Mouse (Mus musculus): ENCODE measurements around the gene E130218I03Rik.
"Not testable (repeated sequence)": the region's sequence is repeated elsewhere in the genome, so short reads cannot be mapped to it uniquely, and the experiment has no call there.

Gene E130218I03Rik

GRCm38 (mm10) chr4:134252131-134252910 lies 8.9 kb downstream of the E130218I03Rik start:
- DNase-seq (ENCODE audit: low spot score in 2 of 2), result peak in 1 of 2 experiments; percentile 35

- DNase-seq (ENCODE audit: low spot score in 2 of 2), result no peak
Observed at GRCm38 (mm10) chr4:134252911-134253721, 9.7 kb downstream of the E130218I03Rik start.

GRCm38 (mm10) chr4:134253722-134254324 lies 10.4 kb downstream of the E130218I03Rik start, which contains the start of gene Grrp1:
Gene Grrp1 (minus strand): TSS chr4:134254106.
- DNase-seq (ENCODE audit: low spot score in 2 of 2), result no peak

- no peak for DNase-seq (ENCODE audit: low spot score in 2 of 2)
Observed at GRCm38 (mm10) chr4:134254835-134255234, 11.4 kb downstream of the E130218I03Rik start.

DNA sequence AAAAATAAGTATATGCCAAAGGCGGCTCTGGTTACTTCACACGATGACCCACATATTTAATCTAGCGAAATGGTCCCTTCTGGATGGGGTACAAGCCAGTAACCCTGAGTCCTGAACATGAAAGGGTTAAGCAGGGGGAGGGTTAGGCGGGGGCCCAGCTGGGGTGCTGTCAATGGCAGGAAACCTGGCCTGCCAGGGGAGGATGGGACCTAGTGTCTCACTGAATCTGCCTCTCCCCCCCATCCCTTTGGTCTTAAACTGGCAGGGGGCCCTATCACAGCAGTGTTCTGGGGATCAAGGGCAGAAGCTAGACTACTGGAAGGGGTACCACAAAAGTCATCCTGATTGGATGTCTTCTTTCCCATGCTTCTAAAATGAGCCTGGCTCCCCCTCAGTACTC lies 12.4 kb downstream of the E130218I03Rik start:
- no peak for DNase-seq (ENCODE audit: low spot score in 2 of 2)

- DNase-seq (ENCODE audit: low spot score in 2 of 2), result no peak
Observed at GRCm38 (mm10) chr4:134256407-134257197, 13.1 kb downstream of the E130218I03Rik start.

DNA sequence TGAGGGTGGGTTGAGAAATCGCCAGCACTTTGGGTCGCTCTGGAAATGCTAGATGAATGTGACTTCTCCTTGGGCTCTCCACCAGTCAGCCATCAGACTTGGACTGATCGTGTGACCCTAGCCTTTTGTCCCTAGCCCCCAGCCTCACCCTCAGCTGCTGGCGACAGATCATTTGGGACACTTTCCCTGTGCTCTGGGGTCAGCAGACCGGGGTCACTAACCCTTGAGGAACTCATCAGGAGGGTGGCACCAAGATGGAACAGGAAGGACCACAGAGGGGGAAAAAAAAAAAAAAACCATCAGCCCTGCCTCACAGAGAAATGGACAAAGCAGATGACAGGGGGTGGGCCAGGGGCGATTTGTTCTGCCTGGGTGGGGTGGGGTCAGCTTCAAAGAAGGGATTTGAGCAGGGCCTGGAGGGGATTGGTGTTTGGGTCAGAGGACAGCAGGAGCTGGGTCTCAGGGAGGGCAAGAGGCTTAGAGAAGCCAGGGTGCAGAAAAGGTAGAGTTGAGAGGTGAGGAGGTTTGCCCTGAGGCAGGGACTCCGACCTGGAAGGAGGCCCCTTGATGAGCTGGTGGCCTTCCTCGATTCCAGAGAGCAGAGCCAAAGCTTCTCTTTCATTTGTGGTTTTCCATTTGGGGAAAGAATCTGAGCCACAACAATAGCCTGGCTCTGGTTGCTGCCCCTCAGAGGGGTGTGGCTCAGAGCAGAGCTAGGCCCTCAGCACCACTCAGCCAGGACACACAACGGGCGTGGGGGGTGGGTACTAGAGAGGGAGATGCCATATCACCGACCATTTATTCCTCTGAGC lies 13.9 kb downstream of the E130218I03Rik start:
- no peak for DNase-seq (ENCODE audit: low spot score in 2 of 2)

DNA sequence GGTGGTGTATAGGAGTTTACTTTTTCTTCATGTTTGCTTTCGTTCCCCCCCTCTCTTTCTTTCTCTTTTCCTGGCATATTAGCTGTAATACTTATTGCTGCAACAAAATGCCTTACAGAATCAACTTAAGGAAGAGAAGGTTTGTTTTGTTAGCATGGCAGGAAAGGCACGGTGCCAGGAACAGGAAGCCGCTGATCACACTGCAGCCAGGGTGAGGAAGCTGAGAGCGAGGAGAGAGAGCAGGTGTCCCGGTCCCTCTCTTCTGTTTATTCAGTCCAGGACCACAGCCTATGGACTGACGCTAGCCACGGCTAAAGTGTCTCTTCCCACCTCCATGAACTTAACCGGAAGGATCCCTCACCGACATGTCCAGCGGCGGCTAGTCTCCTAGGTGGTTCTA lies 14.9 kb downstream of the E130218I03Rik start:
- DNase-seq (ENCODE audit: low spot score in 2 of 2), result no peak

- DNase-seq (ENCODE audit: low spot score in 2 of 2), result peak in 1 of 2 experiments; percentile 53
Observed at GRCm38 (mm10) chr4:134263191-134263590, 19.7 kb downstream of the E130218I03Rik start.

- DNase-seq (ENCODE audit: low spot score in 2 of 2), result no peak
Observed at GRCm38 (mm10) chr4:134265860-134266585, 22.6 kb downstream of the E130218I03Rik start.

- no peak for DNase-seq (ENCODE audit: low spot score in 2 of 2)
Observed at GRCm38 (mm10) chr4:134268102-134268655, 24.7 kb downstream of the E130218I03Rik start.

DNA sequence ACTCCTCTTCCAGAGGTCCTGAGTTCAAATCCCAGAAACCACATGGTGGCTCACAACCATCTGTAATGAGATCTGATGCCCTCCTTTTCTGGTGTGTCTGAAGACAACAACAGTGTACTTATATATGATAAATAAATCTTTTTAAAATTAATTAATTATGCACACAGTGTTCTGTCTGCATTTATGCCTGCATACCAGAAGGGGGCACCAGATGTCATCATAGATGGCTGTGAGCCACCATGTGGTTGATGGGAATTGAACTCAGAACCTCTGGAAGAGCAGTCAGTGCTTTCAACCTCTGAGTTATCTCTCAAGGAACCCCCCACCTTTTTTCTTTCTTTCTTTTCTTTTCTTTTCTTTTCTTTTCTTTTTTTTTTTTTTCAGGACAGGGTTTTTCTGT lies 26.2 kb downstream of the E130218I03Rik start:
- not testable (repeated sequence) for DNase-seq (ENCODE audit: low spot score in 2 of 2)

- no peak for DNase-seq (ENCODE audit: low spot score in 2 of 2)
Observed at GRCm38 (mm10) chr4:134271979-134272378, 28.5 kb downstream of the E130218I03Rik start.

DNA sequence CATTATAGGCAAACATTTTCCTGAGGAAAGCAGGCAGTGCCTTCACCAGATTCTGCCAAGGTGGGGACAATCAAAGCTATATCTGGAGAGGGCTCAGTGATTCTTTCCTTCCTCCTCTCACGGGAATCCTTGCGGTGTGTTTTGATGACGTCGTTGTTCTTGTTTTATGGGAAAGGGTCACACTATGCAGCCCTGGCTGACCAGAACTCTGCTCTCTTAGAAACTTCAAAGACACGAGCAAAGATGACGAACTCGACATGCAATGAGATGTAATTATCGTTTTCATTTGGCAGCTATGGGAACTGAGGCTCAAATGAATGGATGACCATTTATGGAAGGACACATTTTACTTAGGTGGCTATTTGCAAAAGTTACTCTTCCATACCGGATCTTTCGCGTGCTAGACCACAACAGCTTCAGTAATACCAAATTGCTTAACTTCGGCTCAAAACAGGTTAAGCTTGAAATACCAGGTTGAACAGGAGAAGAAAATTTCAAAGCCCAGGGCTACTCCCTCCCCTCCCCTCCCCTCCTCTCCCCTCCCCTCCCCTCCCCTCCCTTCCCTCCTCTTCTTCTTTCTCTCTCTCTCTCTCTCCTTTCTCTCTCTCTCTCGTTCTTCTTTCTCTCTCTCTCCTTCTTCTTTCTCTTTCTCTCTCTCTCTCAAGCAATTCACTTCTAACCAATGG lies 29.4 kb downstream of the E130218I03Rik start:
- no peak for DNase-seq (ENCODE audit: low spot score in 2 of 2)

DNA sequence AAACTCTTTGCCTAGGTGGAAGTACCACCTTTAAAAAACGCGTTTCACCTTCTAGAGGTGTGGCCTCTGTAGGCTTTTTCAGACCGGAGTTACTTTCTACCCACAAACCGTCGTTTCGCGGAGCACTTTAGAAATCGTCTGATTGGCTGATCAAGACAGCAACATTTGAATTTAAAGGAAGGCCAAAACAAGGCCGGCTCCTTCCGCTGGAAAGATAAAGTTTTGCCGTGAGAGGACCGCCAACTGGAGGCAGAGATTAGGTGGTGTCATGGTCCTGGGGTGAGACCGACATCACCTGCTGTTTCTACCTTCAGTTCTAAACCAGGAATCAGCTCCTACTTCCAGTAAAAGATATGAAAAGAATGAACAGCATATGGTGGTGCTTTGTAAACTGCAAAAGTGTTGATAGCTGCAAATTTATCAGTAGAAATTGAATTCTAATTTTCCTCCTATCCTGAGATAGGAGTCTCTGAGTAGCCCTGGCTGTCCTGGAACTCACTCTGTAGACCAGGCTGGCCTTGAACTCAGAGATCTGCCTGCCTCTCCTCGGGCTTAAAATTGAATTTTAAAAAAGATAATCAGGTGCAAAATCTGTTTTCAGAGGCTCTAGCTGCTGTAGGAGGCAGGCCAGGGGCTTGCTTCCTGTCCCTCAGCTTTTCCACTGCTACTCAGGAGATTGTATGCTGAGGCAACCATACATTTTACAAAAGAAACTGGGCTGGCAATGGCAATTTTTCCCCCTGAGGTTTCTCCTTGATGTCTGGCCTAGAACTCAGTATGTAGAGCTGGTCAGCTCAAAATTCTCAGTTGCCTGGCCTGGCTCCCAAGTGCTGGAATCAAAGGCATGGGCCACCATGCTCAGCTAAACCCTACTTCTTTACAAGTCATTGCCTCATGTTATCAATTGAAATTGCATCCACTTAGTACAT lies 30.2 kb downstream of the E130218I03Rik start:
- DNase-seq (ENCODE audit: low spot score in 2 of 2), result no peak

- DNase-seq (ENCODE audit: low spot score in 2 of 2), result no peak
Observed at GRCm38 (mm10) chr4:134284942-134285341, 41.5 kb downstream of the E130218I03Rik start.

GRCm38 (mm10) chr4:134286226-134287167 lies 43.0 kb downstream of the E130218I03Rik start:
- peak; percentile 37 to 42 for DNase-seq (ENCODE audit: low spot score in 2 of 2)

All from right cerebral cortex, postnatal 10 days (tissue).